Mouse (Mus musculus) G1E-ER4 (cell line): ENCODE data around the gene Fgfbp3. TPM values are rescaled to one million over a fixed set of nuclear protein-coding genes. Genes with fewer than 3 reads are reported as not detected.

ENCODE experiments used
- GATA1 ChIP-seq: IDR thresholded peaks from one replicate; pipeline ENCODE4 v1.8.0; 2012; ENCODE audit warnings: low read length, inconsistent platforms
- polyA plus RNA-seq: library from polyadenylated mRNA; stranded (reverse); fragments of >175 nt; gene quantifications from 2 replicates; pipeline ENCODE4 v1.2.3, GENCODE M21; 2012

Fgfbp3 gene
- polyA plus RNA-seq, 1 experiment, result 10.0 TPM

DNA sequence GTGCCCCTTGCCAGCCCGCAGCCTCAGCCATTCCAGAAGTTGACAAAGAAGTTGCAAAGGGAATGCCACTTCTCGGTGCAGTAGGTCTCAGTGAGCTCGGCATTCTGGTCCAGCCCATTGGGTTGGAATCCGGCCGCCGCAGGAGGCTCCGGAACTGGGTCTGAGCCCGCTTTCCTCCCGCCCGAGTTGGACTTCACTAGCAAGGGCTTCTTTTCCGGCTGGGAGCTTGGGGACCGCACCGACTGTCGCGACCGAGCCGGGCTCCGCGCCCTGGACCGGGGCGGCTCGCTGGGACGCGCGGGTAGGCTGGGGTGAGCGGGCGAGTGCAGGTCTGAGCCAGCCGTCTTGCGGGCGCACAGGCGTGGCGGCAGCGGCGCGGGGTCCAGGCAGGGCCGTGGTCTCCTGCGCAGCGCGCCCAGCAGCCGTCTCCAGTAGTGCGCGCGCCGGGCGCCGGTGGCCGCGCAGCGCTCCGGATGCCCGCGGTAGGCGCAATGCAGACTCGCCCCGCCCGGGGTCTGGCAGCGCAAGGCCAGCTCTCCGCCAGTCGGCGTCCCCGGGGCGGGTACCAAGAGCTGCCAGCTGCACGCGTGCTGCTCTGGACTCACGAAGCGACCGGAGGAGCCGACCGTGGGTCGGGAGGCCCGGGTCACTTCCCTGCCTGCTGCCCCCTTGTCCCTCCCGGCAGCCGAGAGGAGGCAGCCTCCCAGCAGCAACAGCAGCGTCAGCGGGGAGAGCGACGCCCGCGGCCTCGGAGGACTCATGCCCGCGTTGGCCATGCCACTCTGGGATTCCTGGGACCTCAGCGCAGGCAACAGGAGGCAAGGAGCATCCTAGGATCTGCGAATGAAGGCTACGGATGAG lies 744 bp downstream of the Fgfbp3 start:
- no peak for TF ChIP-seq GATA1

DNA sequence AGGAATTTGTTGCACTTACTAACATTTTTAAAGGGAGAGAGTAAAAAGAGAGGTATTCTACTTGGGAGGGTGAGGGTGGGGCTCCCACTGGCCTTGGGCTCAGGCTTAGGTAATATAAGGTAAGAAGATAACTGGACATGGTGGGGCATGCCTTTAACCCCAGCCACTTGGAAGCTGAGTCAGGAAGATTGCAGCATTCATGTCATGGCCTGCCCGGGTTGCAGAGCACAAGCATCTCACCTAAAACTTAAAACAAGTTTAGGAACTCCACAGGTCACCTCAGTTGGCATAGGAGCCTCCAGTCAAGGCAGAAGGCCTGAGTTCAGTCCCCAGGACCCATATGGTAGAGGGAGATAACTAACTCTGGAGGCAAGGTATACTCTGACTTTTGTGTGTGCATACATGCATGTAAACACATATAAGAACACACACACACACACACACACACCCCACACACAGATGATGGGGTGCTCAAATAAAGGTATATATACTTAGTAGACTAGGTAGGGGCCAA lies 2.5 kb downstream of the Fgfbp3 start:
- TF ChIP-seq GATA1, result no peak

DNA sequence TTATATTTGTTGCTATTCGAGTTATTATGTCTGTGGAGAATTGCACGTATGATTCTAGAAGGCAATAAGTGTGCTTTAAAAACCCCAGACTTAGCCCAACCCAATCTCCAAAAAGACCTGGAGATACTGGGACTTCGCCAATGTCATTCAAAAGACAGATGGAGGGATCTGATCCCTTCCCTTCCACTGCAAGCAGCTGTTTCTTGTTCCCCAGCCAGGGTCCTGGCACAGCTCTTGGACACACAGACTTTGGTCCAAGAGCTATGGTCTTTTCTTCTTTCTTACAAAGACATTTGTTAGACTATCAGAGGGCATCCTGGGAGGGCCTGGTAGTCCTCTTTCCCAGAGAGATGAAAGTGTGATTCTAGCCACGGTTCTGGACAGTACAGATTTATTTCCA lies 3.2 kb downstream of the Fgfbp3 start:
- TF ChIP-seq GATA1, result no peak

DNA sequence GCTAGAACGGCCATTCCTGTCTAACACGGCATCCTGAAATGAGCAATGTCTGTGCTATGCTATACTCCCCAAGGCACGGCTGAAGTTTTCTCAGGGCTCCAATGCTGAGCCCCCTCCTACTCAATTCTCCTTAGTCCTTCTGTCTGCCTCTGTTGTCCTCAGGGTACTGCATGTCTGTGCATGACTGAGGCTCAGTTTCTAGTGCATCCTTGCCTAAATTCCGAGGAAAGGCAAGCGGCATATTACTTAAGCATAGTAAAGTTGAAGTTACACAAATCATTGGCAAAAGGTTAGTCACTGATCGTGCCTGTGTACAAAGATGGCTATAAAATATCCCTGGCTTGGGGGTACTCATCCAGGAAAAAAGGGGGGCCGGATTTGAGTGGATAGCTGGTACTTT lies 6.4 kb downstream of the Fgfbp3 start:
- TF ChIP-seq GATA1, result no peak

DNA sequence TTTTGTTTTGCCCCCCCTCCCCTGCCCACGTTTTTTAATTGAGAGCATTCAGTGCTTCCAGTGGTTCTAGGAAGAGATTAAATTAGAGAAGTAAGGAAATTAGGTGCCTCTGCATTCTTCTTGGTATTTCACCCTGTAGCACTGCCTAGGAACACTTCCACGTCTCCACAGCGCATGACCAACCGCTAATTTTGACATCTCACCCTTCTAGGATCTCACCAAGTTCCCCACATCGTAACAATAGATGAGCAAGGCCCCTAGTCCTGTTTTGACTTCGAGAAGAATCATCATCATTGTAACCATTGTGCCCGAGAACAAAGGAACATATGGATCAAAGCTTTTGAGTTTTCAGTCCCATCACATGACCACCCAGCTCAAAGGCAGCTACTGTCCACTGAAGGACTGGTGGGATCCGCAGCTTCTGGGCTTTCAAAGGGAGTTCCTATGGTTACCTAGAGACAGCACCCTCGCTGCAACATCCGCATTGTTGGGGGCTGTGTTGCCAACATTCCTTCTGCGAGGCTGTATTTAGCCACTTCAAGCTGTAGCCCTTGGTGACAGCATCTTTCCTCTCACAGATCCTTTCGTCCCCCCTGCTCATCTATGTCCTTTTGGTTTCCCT lies 8.9 kb downstream of the Fgfbp3 start:
- no peak for TF ChIP-seq GATA1

DNA sequence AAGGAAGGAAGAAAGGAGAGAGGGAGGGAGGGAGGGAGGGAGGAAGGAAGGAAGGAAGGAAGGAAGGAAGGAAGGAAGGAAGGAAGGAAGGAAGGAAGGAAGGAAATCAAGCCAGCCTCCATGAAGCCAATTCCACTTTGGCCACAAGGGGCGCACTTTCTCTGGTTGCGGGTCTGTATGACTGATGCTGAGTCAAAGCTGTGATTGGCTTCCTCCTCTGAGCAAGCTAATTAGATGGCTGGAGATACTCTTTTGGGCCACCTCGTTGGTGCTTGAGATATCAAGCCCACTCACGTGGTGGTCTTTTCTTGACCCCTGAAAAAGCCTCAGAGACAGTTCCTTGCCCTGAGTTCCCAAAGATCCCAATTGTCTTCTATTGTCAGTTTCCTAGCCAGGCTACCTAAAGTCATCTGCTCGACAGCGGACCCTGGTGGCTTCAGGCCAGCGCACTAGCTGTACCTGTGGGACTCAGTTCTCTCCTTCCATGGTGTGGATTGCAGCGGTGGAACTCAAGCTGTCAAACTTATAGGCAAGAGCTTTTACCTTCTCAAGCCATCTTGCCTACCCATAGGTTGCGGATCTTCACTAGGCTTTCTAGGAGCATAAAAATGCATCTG lies 9.6 kb downstream of the Fgfbp3 start:
- no peak for TF ChIP-seq GATA1

DNA sequence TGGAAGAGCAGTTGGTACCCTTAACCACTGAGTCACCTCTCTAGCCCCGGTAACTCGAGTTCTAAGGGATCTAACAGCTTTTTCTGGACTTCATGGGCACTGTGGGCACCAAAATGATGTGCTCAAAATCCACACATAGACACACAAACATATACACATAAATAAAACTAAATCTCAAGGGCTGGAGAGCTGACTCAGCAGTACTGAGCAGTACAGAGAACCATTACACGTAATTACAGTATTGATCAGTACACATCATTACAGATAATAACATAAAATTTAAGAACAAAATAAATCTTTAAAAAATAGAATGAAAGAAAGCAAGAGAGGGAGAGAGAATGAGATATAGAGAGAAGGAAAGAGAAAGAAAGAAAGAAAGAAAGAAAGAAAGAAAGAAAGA lies 10.3 kb downstream of the Fgfbp3 start:
- no peak for TF ChIP-seq GATA1

DNA sequence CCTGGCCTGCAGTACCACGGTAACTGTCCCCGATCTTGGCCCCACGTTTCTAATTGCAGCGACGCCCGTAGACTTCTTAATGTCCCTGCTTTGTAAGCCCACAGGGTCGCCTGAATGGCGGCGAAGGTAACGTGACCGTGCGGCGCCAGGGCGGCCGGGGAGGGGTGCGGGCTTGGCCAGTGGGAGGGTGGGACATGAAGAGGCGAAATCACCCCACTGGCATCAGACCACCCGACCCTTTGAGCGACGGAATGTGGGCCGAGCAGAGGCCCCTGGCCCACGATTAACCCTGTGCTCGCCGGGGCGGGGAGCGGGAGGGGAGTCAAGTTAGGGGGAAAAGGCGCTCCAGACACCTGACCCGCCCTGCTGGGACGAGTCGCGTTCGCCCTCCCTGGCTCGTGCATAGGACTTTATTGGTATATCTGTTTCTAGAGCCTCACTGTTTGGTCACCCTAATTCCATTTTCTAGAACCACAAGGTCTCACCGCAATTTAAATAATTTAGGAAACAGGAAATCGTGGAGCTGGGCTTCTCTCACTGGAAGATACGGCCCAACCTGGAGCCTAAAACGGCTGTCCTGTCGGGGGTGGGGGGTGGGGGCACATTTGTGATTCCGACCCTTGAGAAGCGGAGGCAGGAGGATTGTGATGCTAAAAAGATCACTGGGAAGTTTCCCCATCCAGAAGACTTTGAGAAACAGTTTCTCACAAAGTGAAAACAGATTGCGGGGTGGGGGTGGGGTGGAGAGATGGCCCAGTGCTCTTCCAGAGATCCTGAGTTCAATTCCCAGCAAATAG lies 15.0 kb downstream of the Fgfbp3 start:
- TF ChIP-seq GATA1, result no peak

DNA sequence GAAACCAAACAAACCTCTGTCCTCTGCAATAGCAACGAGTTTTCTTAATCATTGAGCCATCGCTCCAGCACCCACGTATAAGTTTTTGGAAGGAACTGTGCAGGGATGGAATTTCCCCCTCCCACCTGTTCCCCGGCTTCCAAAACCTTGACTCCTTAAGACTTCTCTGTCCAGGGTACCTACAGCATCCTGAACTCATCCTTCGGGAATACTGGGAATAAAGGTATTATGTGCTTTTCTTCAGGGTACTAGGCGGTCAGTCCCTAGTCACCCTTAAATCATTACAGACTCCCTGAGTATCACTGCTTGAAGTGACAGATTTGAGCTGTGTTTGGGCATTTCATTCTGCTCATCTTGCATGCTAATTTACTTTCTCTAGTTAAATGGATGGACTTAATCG lies 16.0 kb downstream of the Fgfbp3 start:
- TF ChIP-seq GATA1, result no peak

DNA sequence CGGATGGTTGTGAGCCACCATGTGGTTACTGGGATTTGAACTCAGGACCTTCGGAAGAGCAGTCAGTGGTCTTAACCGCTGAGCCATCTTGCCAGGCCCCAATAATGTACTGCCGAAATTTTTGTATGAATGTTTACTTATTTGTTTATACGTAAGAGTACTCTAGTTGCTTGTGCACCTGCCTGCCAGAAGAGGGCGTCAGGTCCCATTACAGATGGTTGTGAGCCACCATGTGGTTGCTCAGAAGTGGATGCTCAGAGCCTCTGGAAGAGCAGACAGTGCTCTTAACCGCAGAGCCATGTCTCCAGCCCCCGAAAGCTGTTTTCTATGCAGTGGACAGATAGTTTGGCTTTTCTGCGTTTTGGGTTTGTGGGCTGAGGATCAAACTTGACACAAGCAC lies 21.6 kb downstream of the Fgfbp3 start:
- TF ChIP-seq GATA1, result no peak

DNA sequence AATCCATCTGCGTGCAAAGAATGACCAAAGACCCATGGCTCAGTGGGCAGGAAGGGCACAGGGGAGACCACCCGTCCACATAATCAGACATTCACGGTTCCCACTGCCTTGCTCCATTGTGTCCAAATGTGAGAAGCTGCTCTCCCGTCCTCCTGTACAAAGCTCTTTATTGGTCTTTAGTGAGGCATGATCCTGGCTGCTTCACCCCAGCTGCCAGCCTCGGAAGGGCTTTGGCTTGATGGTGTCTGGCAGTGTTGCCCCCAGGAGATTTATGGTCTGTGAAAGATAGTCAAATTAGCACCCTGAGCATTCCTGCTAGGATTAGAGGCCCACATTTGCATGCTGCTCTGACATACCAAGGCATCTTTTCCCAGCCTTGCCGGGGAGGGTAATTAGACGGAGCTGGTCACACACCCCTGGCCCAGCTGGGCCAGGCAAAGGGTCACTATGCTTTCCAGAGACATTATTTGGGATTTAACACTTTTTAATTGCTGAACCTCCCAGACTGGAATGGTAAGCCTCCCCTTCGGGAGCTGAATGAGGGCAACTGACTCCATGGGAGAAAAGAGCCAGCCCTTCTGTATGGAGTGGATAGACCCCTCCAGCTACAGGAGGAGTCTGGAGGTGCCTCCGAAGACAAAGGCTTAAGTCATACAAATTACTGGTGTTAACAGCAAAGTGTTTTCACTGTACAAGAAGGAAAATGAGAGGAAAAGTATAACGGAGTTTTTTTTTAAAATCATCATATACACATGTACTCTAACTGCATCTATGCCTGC lies 22.4 kb downstream of the Fgfbp3 start:
- TF ChIP-seq GATA1, result no peak

DNA sequence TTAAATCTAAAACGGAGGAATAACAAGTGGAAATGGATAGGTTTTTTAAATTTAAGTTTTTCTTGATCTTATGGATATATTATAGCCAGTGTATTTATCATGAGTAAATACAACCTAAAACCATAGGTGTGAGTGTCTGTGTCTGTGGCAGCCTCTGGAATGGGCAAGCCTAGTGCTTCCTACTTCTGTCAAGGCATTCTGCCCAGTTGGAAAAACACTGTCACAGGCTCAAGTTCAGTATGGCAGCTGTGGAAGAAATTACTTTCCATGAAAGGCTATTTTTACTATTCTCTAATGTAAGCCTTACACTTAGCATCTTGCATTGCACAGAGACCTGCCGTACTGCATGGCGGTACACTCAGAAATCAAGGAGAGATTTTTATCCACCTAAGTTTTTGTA lies 27.7 kb downstream of the Fgfbp3 start:
- TF ChIP-seq GATA1, result no peak

DNA sequence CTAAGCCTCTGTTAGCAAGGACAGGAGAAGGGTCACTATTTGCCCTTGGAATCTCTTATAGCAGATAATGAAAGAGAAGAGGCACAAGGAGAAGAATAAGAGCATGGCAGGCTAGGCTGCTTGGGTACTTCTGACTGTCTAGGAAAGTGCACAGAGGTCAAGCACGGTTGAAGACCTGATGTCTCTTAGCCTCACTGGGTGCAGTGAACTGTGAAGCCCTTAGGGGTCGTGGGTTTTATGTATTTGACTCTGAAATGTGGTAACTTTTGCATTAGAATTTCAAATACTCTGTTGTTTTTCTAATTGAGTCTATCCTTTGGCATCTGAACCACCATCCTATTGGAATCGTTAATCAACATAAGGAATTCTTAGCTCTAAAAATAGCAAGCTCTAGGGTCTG lies 31.7 kb downstream of the Fgfbp3 start:
- no peak for TF ChIP-seq GATA1

DNA sequence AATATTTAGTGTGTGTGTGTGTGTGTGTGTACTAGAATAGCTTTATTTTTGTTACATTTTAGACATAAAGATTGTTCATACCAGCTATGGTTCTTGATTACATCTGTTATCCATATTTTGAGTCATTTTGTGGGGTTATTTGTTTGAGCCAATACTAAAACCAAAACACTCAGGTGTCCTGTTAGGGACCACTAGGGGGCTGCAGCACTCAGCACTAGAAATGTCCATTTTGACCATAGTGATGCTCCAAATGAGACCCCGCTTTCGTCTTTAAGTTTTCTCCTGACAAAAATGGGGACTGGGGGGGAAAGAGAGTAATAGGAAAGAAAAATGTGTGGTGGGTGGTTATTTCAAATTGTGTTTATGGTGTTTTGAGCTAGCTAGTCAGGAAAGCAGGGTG lies 33.1 kb downstream of the Fgfbp3 start:
- TF ChIP-seq GATA1, result no peak

DNA sequence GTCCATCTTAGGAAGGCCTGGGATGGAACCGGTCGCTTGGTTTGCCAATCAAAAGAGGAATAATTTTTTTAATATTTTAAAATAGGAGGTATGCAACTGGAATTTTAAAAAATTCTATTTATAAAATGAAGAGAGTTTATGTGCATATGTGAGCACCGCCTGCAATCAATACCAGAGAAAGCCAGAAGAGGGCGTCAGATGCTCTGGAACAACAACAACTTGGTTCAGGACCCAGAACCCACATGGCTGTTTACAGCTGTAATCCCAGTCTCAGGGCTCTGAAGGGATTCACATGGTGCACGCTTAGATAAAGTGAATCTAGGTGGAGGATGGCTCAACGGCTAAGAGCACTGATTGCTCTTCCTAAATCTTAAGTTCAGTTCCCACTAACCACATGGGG lies 36.3 kb downstream of the Fgfbp3 start:
- TF ChIP-seq GATA1, result no peak
